Mouse (Mus musculus): ENCODE measurements at regions not wholly inside any gene's neighbourhood (a gene's known extent, or its start where the extent isn't known, plus 50 kb on each side); places are given as distances from the start of the nearest gene placed in this dataset.

DNA sequence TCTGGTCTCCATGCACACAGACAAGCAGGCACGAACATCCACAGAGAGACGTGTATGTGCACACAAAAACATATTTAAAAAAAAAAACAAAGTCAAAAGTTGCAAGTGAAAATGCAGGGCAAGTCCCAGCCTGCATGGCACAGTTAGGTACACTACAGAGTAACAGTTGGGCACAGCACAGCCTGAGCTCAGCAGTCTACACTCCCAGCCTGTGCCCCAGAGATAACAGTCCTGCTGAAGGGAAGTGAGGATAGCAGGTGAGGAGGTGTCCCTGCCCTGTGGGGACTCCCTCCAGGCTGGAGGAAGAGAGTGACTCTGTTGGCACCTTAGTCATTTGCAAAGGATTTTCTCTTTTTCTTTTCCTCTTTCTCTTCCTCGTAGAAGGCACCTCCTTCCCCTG, 80.9 kb downstream of the Tfap2c start:
- TF ChIP-seq POLR2A (IDR thresholded peaks at IDR 0.05; ENCODE audit: control insufficient read depth, extremely low read depth, insufficient read depth, low read length, poor library complexity) (no peak), CTCF (IDR thresholded peaks at IDR 0.05; ENCODE audit: borderline replicate concordance, control insufficient read depth, extremely low read depth, insufficient read depth, low read length, poor library complexity) (no peak)
